Mouse (Mus musculus) layer of hippocampus, postnatal 25 days (tissue): ENCODE results near the gene Meaf6. TPM values are rescaled to one million over a fixed set of nuclear protein-coding genes. Genes with fewer than 3 reads are reported as not detected.
A peak's percentile ranks its signal among the peaks of the same experiment; 100 is the strongest.

Experiments used
- DNase-seq, 2 experiments: peaks; one replicate each; pipeline ENCODE4 v3.0.0; 2022; ENCODE audit warnings: mixed read lengths in 2 of 2, low spot score in 1 of 2; ENCODE audit errors: extremely low spot score in 1 of 2
- total RNA-seq, 2 experiments: library from RNA; stranded (reverse); gene quantifications; 2 replicates each; pipeline ENCODE4 v1.2.3; 2021

The Meaf6 gene
- total RNA-seq, 2 experiments from 2014 or later: 116 to 120 TPM

- no peak for DNase-seq
These were observed 30.1 kb downstream of the Meaf6 start for GRCm38 (mm10) chr4:125115081-125115480.

DNA sequence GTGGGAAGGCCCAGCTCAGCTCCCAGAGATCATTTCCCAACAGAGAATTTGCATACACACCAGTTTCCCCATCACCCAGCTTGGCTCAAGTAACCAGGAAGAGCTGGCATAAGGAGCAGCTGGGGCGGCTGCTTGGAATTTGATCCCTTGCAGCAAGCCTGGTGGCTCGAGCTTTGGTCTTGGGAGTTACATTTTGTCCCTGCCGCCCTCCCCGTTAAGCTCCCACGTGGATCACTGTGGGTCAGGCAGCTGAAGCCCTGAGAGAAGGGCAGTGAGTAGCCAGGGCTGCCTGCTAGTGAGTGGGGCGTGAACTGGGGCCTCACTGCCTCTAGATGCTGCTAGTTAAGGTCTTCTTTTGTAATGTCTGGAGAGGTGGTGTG, 30.8 kb downstream of the Meaf6 start:
- DNase-seq: no peak

- peak in 1 of 2 experiments; percentile 37 for DNase-seq
These were observed 31.3 kb downstream of the Meaf6 start for GRCm38 (mm10) chr4:125116090-125116861.

DNA sequence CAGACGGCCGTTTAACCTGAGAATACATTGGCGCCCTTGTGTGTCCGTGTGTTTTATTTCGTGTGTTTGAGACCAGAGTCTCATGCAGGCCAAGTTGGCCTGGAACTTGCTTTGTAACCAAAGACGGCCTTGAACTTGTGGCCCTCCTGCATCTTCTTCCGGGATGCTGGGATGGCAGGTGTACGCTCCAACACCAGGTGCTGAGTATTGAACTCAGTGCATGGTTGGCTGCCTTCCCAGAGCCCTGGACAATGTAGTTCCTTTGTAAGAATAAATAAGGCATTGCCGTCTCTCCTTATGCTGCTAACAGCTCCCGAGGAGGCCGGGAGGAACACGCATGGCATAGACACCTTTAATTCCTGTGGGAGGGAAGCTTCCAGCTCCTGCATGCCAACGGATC, 32.0 kb downstream of the Meaf6 start:
- no peak for DNase-seq

DNA sequence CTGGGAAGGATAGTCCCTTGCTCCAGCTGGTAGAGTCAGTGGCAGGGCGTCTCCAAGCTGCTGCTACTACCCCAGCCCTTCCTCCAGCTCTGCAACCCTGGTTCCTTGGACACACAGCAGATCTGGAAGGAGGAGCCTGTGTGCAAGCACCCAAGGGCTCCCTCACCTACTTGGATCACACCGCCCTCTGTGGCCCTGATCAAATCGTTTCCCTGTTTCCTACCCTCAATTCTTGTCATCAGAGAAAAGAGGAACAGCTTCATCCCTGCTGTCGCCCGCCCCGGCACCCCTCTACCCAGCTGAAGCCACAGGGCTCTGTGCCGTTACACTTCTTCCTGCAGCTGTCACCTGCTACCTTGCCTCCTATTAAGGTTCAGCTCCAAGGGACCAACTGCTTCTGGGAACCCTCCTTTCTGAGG, 33.0 kb downstream of the Meaf6 start:
- no peak for DNase-seq

- no peak for DNase-seq
These were observed 34.1 kb downstream of the Meaf6 start for GRCm38 (mm10) chr4:125119070-125119469.

GRCm38 (mm10) chr4:125119721-125120120, 34.8 kb downstream of the Meaf6 start:
- no peak for DNase-seq

DNA sequence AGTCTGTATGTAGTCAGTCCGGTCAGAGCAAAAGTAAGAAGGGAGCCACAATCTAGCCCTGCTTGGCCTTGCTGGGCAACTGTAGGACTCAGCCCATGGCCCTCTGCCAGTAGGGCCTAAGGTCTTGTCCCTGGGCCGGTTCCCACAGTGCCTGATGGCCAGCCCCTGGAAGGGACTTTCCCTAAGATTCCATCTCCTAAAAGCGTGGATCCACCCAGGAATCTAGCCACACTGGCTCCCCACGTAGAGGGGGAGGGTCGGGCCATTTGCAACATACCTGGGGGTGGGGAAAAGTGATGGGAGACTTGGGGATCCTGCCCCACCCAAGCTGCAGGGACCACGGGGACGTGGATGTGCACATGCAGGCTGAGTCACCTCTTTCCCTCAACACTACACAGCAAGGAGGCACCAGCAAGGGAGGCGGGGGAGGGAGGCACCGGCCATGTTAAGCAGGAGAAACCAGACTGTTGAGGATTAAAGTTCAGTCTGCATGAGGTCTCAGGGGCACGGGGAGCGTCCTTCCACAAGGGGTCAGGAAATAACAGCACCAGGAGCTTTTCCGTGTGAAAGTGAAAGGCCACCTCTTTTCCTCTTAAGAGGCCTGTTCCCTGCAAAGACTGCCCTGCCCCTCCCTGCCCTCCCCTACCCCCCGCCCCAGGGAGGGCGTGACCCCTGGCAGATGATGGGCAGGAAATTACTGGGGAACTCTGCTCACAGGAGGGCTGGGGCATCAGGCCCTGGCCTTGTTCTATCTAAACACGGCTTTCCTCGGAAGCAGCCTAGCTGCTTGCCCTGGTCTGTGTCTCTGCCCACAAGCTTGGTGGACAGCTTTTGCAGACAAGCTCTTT, 37.7 kb downstream of the Meaf6 start:
- DNase-seq: no peak

DNA sequence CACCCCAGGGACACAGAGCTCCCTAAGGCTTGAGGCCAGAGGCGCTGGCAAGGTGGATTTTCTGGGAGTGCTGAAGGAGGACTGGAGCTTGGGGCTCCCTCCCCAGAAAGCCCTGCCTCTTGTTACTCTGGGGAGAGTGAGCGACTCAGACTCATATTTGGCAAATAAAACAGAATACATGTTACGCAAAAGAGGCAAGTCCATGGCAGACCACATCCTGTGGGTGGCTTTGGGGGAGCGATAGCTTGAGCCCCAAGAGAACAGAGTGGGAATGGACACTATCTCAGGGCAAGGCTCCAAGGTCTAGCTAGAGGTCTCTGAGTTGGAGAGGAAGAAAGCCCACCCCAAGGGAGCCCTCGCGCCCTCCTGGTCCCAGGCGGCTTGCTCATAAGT, 38.3 kb downstream of the Meaf6 start:
- peak in 1 of 2 experiments; percentile 6 for DNase-seq

- no peak for DNase-seq
These were observed 39.7 kb downstream of the Meaf6 start for GRCm38 (mm10) chr4:125124424-125125209.

- no peak for DNase-seq
These were observed 40.5 kb downstream of the Meaf6 start for GRCm38 (mm10) chr4:125125361-125125921.

- no peak for DNase-seq
These were observed 41.3 kb downstream of the Meaf6 start for GRCm38 (mm10) chr4:125126186-125126585.

GRCm38 (mm10) chr4:125126761-125127160, 41.8 kb downstream of the Meaf6 start:
- no peak for DNase-seq

DNA sequence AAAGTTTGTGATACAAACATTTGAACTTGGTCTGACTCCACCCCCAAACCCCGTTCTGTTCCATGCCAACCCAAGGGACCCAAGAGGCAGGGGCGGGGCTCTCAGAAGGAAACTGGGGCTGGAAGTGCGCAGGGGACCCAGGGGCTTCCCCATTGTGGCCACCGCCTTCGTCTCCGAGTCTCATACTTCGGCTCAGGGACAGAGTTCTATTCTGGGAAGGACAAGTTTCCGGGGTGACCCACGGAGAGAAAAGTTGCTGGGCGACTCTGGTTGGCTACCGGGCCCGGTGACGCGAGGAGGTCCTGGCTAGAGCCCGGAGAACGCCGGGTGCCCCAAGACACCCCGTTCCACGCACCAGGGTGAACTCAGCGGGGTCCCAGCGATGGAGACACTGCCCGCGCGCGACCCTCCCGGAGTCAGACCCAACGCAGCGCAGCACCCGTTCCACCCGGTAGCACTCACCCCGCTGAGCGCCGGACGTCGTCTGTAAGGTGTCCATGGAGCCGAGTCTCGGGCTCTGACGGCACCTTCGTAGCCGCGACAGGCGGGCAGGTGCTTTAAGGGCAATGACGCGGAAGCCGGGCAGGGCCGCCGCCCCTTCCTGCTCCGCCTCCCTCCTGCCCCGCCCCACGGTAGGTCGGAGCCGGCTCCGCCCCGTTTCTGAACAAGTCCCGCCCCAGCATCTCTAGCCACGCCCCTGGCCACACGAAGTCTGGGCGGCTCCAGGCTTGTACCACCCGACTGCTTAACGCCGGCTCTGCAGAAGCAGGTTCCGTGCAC, 42.6 kb downstream of the Meaf6 start, which contains the start of gene Zc3h12a:
Zc3h12a (minus strand) TSS at position 536 of the 780 bp plus-strand sequence.
- peak; percentile 45 to 60 for DNase-seq

- DNase-seq: no peak
These were observed 46.6 kb downstream of the Meaf6 start for GRCm38 (mm10) chr4:125131493-125131892.

GRCm38 (mm10) chr4:125132394-125132793, 47.5 kb downstream of the Meaf6 start:
- peak in 1 of 2 experiments; percentile 75 for DNase-seq

DNA sequence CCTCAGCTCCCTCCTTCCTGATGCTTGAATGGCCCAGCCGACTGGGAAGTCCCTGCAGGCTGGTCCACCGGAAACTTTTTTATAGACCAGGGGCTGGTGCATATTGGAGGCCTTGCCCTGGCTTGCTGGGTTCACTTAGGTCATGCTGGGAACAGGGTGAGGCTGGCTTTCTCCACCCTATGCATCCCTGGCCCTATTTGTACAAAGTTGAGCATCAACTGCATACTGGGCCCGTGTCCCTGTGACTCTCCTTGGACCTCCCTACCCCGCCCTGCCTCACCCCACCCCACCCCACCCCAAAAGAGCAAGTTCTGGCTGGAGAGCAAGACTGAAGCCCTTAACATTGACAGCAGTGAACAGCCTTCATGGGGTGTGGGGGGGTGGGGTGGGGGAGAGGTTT, 49.3 kb downstream of the Meaf6 start:
- no peak for DNase-seq

GRCm38 (mm10) chr4:125134631-125135030, 49.7 kb downstream of the Meaf6 start:
- DNase-seq: no peak

GRCm38 (mm10) chr4:125135076-125135855, 50.3 kb downstream of the Meaf6 start:
- no peak for DNase-seq
